Mouse (Mus musculus) cerebellum, postnatal 4 days (tissue): ENCODE measurements at regions not wholly inside any gene's neighbourhood (a gene's known extent, or its start where the extent isn't known, plus 50 kb on each side); places are given as distances from the start of the nearest gene placed in this dataset.
"Not testable (repeated sequence)": the region's sequence is repeated elsewhere in the genome, so short reads cannot be mapped to it uniquely, and the experiment has no call there.

ENCODE experiments used
- DNase-seq, 2 experiments: peaks; one replicate each; pipeline ENCODE4 v3.0.0; 2022; ENCODE audit warnings: low spot score in 2 of 2, mixed read lengths in 1 of 2

GRCm38 (mm10) chr16:55758707-55759067 is 80.0 kb downstream of the Nfkbiz start:
- DNase-seq = no peak

- DNase-seq = no peak
These were observed 80.6 kb downstream of the Nfkbiz start for GRCm38 (mm10) chr16:55757952-55758706.

- not testable (repeated sequence) for DNase-seq
These were observed 81.3 kb downstream of the Nfkbiz start for GRCm38 (mm10) chr16:55757422-55757815.

- DNase-seq = no peak
These were observed 81.8 kb downstream of the Nfkbiz start for GRCm38 (mm10) chr16:55756764-55757421.

GRCm38 (mm10) chr16:55755309-55755832 is 83.3 kb downstream of the Nfkbiz start:
- DNase-seq = no peak

GRCm38 (mm10) chr16:55754092-55754763 is 84.5 kb downstream of the Nfkbiz start:
- no peak for DNase-seq

GRCm38 (mm10) chr16:55753380-55753779 is 85.3 kb downstream of the Nfkbiz start:
- DNase-seq = no peak

GRCm38 (mm10) chr16:55747250-55747649 is 91.4 kb downstream of the Nfkbiz start:
- DNase-seq = no peak

- DNase-seq = no peak
These were observed 92.5 kb downstream of the Nfkbiz start for GRCm38 (mm10) chr16:55746159-55746558.

GRCm38 (mm10) chr16:55745094-55745493 is 93.6 kb downstream of the Nfkbiz start:
- DNase-seq = no peak

GRCm38 (mm10) chr16:55741099-55741863 is 97.4 kb downstream of the Nfkbiz start:
- no peak for DNase-seq

GRCm38 (mm10) chr16:55738741-55739140 is 100.0 kb downstream of the Nfkbiz start:
- no peak for DNase-seq

GRCm38 (mm10) chr16:55735476-55735968 is 103.2 kb downstream of the Nfkbiz start:
- no peak for DNase-seq

- DNase-seq = no peak
These were observed 104.4 kb downstream of the Nfkbiz start for GRCm38 (mm10) chr16:55734301-55734700.

GRCm38 (mm10) chr16:55733751-55734150 is 104.9 kb downstream of the Nfkbiz start:
- DNase-seq = no peak

GRCm38 (mm10) chr16:55731003-55731402 is 107.7 kb downstream of the Nfkbiz start:
- no peak for DNase-seq

- DNase-seq = no peak
These were observed 112.2 kb downstream of the Nfkbiz start for GRCm38 (mm10) chr16:55726538-55726937.

GRCm38 (mm10) chr16:55720430-55720829 is 118.3 kb downstream of the Nfkbiz start:
- no peak for DNase-seq

- DNase-seq = no peak
These were observed 128.7 kb downstream of the Nfkbiz start for GRCm38 (mm10) chr16:55710017-55710416.

GRCm38 (mm10) chr16:55706502-55706901 is 132.2 kb downstream of the Nfkbiz start:
- DNase-seq = no peak

- no peak for DNase-seq
These were observed 140.2 kb downstream of the Nfkbiz start for GRCm38 (mm10) chr16:55698489-55698892.

- DNase-seq = no peak
These were observed 147.6 kb downstream of the Nfkbiz start for GRCm38 (mm10) chr16:55691069-55691468.
